Mouse (Mus musculus): ENCODE results near the gene C330007P06Rik. TPM values are rescaled to one million over a fixed set of nuclear protein-coding genes. Genes with fewer than 3 reads are reported as not detected.

Gene C330007P06Rik
- polyA plus RNA-seq, 1 experiment from 2014 or later: 30.7 TPM

GRCm38 (mm10) chrX:36789360-36789759, 84.6 kb downstream of the C330007P06Rik start:
- Histone ChIP-seq H3K4me3 (no peak overlapping the region), H3K9me3 (no peaks in the 10 kb centered on the region), H3K4me1 (no peaks in the 10 kb centered on the region), H3K27me3 (replicated peaks) (no peaks in the 10 kb centered on the region), H3K9ac (no peak overlapping the region), H3K27ac (no peak overlapping the region), H3K4me2 (replicated peaks) (no peak overlapping the region), H3K36me3 (no peaks in the 10 kb centered on the region)
- WGBS: 66% methylated on average over 4 of the region's 4 CpGs
- no peak for ATAC-seq (ENCODE audit: low FRiP score, low read depth)

GRCm38 (mm10) chrX:36777694-36778093, 96.2 kb downstream of the C330007P06Rik start:
- no peaks in the 10 kb centered on the region for H3K36me3 ChIP-seq
- ATAC-seq (ENCODE audit: low FRiP score, low read depth): no peak
- H3K4me1 ChIP-seq: no peaks in the 10 kb centered on the region
- no peaks in the 10 kb centered on the region for H3K27me3 ChIP-seq (replicated peaks)
- H3K9me3 ChIP-seq: no peaks in the 10 kb centered on the region
- no peak overlapping the region for H3K9ac ChIP-seq
- H3K4me2 ChIP-seq (replicated peaks): no peak overlapping the region
- H3K27ac ChIP-seq: no peak overlapping the region
- 88% methylated on average over 4 of the region's 4 CpGs for WGBS
- no peak overlapping the region for H3K4me3 ChIP-seq

GRCm38 (mm10) chrX:36775520-36775919, 98.4 kb downstream of the C330007P06Rik start:
- no peaks in the 10 kb centered on the region for H3K36me3 ChIP-seq
- H3K27ac ChIP-seq: no peak overlapping the region
- no peak for ATAC-seq (ENCODE audit: low FRiP score, low read depth)
- no peak overlapping the region for H3K9ac ChIP-seq
- WGBS: 83% methylated on average over 5 of the region's 5 CpGs
- H3K27me3 ChIP-seq (replicated peaks): no peaks in the 10 kb centered on the region
- no peak overlapping the region for H3K4me3 ChIP-seq
- H3K9me3 ChIP-seq: no peaks in the 10 kb centered on the region
- no peaks in the 10 kb centered on the region for H3K4me1 ChIP-seq
- no peak overlapping the region for H3K4me2 ChIP-seq (replicated peaks)

Other genes with a start within 250 kb of the C330007P06Rik start
- 4.0 and 4.2 TPM in 2 replicates for gene Akap17b, start 228.7 kb downstream of the C330007P06Rik start, polyA plus RNA-seq (2016; fragmentation: Nextera tagmentation; extraction: Ambion mirVana)
- gene Slc25a43, start 130.5 kb downstream of the C330007P06Rik start, polyA plus RNA-seq (2016; fragmentation: Nextera tagmentation; extraction: Ambion mirVana): 0.72 and 1.4 TPM in 2 replicates
- 613 and 624 TPM in 2 replicates for gene Slc25a5, start 78.5 kb downstream of the C330007P06Rik start, polyA plus RNA-seq (2016; fragmentation: Nextera tagmentation; extraction: Ambion mirVana)
- 114 and 123 TPM in 2 replicates for gene Ube2a, start 211 bp downstream of the C330007P06Rik start, polyA plus RNA-seq (2016; fragmentation: Nextera tagmentation; extraction: Ambion mirVana)
- 9.6 and 9.9 TPM in 2 replicates for gene Nkrf, start 28.8 kb upstream of the C330007P06Rik start, polyA plus RNA-seq (2016; fragmentation: Nextera tagmentation; extraction: Ambion mirVana)
- 63.8 and 65.5 TPM in 2 replicates for gene Sept6, start 117.7 kb upstream of the C330007P06Rik start, polyA plus RNA-seq (2016; fragmentation: Nextera tagmentation; extraction: Ambion mirVana)
- gene Sowahd, start 174.7 kb upstream of the C330007P06Rik start, polyA plus RNA-seq (2016; fragmentation: Nextera tagmentation; extraction: Ambion mirVana): not detected in 2 replicates
- 392 and 417 TPM in 2 replicates for gene Rpl39, start 211.3 kb upstream of the C330007P06Rik start, polyA plus RNA-seq (2016; fragmentation: Nextera tagmentation; extraction: Ambion mirVana)
- gene Upf3b, start 236.2 kb upstream of the C330007P06Rik start, polyA plus RNA-seq (2016; fragmentation: Nextera tagmentation; extraction: Ambion mirVana): 24.5 and 24.7 TPM in 2 replicates